Mouse (Mus musculus) ES-Bruce4 (cell line): ENCODE measurements around the gene Fosb. TPM values are rescaled to one million over a fixed set of nuclear protein-coding genes. Genes with fewer than 3 reads are reported as not detected.

ENCODE experiments used
- H3K27ac ChIP-seq: 2 replicates; pipeline ENCODE4 v1.5.1; 2012; ENCODE audit warnings: low read length, inconsistent platforms; ENCODE audit not compliant: insufficient read depth
- H3K27me3 ChIP-seq: 2 replicates; pipeline ENCODE4 v1.6.1; 2012; ENCODE audit warnings: mild to moderate bottlenecking, low read length, inconsistent platforms; ENCODE audit not compliant: control insufficient read depth, poor library complexity, insufficient read depth, severe bottlenecking
- H3K36me3 ChIP-seq: 2 replicates; pipeline ENCODE4 v1.6.1; 2012; ENCODE audit warnings: inconsistent platforms, mild to moderate bottlenecking, low read length, moderate library complexity; ENCODE audit not compliant: control insufficient read depth, poor library complexity, insufficient read depth, severe bottlenecking
- H3K4me1 ChIP-seq: one replicate; pipeline ENCODE4 v1.8.1; 2011; ENCODE audit warnings: low read length; ENCODE audit not compliant: control insufficient read depth, insufficient read depth
- H3K4me3 ChIP-seq: 2 replicates; pipeline ENCODE4 v1.5.1; 2011; ENCODE audit warnings: low read depth, mild to moderate bottlenecking, low read length
- H3K9ac ChIP-seq: 2 replicates; pipeline ENCODE4 v1.6.1; 2012; ENCODE audit warnings: low read depth, mild to moderate bottlenecking, inconsistent platforms; ENCODE audit not compliant: poor library complexity, severe bottlenecking
- H3K9me3 ChIP-seq: replicated peaks from 2 replicates; pipeline ENCODE4 v1.6.1; 2012; ENCODE audit warnings: mild to moderate bottlenecking, low read length, inconsistent platforms; ENCODE audit not compliant: control insufficient read depth, poor library complexity, insufficient read depth, severe bottlenecking
- CTCF ChIP-seq: IDR thresholded peaks from one replicate; pipeline ENCODE4 v1.8.1; 2011; ENCODE audit warnings: low read depth, low read length
- EP300 ChIP-seq: IDR thresholded peaks from 2 replicates; pipeline ENCODE4 v1.6.1; 2011; ENCODE audit warnings: low read depth, low read length; ENCODE audit not compliant: insufficient read depth
- POLR2A ChIP-seq: IDR thresholded peaks from one replicate; pipeline ENCODE4 v1.8.1; 2011; ENCODE audit warnings: low read length; ENCODE audit not compliant: insufficient read depth
- polyA plus RNA-seq: library from polyadenylated mRNA; stranded (reverse); fragments of >200 nt; gene quantifications from 2 replicates; pipeline ENCODE4 v1.2.4, GENCODE M21; 2011; ENCODE audit warnings: low read depth; ENCODE audit not compliant: missing spikeins, insufficient read depth, insufficient read length

Fosb gene
- polyA plus RNA-seq, result 0.68 and 1.1 TPM in 2 replicates

GRCm38 (mm10) chr7:19309884-19310641 is at the start of gene Fosb:
Fosb (minus strand) TSS chr7:19310051.
- H3K4me1 ChIP-seq, result no peaks in the 10 kb centered on the region
- H3K9me3 ChIP-seq, result no peaks in the 10 kb centered on the region
- no peak for TF ChIP-seq EP300
- TF ChIP-seq CTCF, result peak; percentile 45
- peak within 1 kb of the TSS; percentile 62 for H3K9ac ChIP-seq
- H3K27me3 ChIP-seq, result no peaks in the 10 kb centered on the region
- H3K4me3 ChIP-seq, result peak within 1 kb of the TSS; percentile 82
- H3K27ac ChIP-seq, result no peak within 1 kb of the TSS
- H3K36me3 ChIP-seq, result no peaks in the 10 kb centered on the region

- Histone ChIP-seq H3K9me3 (no peaks in the 10 kb centered on the region), H3K36me3 (peaks cover 4% of the 10 kb centered on the region), H3K27ac (no peak within 1 kb of the TSS), H3K4me3 (peak within 1 kb of the TSS; percentile 78), H3K4me1 (peaks cover 1% of the 10 kb centered on the region), H3K27me3 (no peaks in the 10 kb centered on the region), H3K9ac (peak within 1 kb of the TSS; percentile 19)
- TF ChIP-seq POLR2A (peak; percentile 22), EP300 (no peak), CTCF (no peak)
These were observed 49.5 kb upstream of the Fosb start, which contains the start of the genes Cd3eap and Ppp1r13l for GRCm38 (mm10) chr7:19359299-19359891. Cd3eap (minus strand) TSS chr7:19359483. Ppp1r13l (plus strand) TSS chr7:19359749.

GRCm38 (mm10) chr7:19358634-19359033 is 48.8 kb upstream of the Fosb start:
- H3K4me1 ChIP-seq, result peaks cover 1% of the 10 kb centered on the region
- no peaks in the 10 kb centered on the region for H3K9me3 ChIP-seq
- peaks cover 4% of the 10 kb centered on the region for H3K36me3 ChIP-seq
- peak overlapping the region; percentile 19 for H3K9ac ChIP-seq
- no peak for TF ChIP-seq POLR2A
- TF ChIP-seq CTCF, result no peak
- TF ChIP-seq EP300, result no peak
- H3K27ac ChIP-seq, result no peak overlapping the region
- H3K27me3 ChIP-seq, result no peaks in the 10 kb centered on the region
- peak overlapping the region; percentile 58 for H3K4me3 ChIP-seq

GRCm38 (mm10) chr7:19357381-19358375 is 47.8 kb upstream of the Fosb start:
- H3K4me1 ChIP-seq, result no peaks in the 10 kb centered on the region
- no peaks in the 10 kb centered on the region for H3K27me3 ChIP-seq
- H3K27ac ChIP-seq, result no peak overlapping the region
- H3K4me3 ChIP-seq, result no peak overlapping the region
- peaks cover 7% of the 10 kb centered on the region for H3K36me3 ChIP-seq
- H3K9me3 ChIP-seq, result no peaks in the 10 kb centered on the region
- TF ChIP-seq EP300 (no peak), CTCF (no peak), POLR2A (no peak)
- peak overlapping the region; percentile 19 for H3K9ac ChIP-seq

GRCm38 (mm10) chr7:19356311-19356710 is 46.5 kb upstream of the Fosb start:
- H3K27me3 ChIP-seq, result no peaks in the 10 kb centered on the region
- H3K9me3 ChIP-seq, result no peaks in the 10 kb centered on the region
- no peak for TF ChIP-seq POLR2A
- TF ChIP-seq EP300, result no peak
- TF ChIP-seq CTCF, result no peak
- H3K9ac ChIP-seq, result no peak overlapping the region
- H3K27ac ChIP-seq, result no peak overlapping the region
- H3K4me3 ChIP-seq, result no peak overlapping the region
- H3K4me1 ChIP-seq, result no peaks in the 10 kb centered on the region
- H3K36me3 ChIP-seq, result peaks cover 7% of the 10 kb centered on the region
